Mouse (Mus musculus) mature B cell (primary cell): ENCODE results near the gene S1pr1.

Experiments used
- in situ Hi-C: fragments of 300-500 bp; cut with MboI; formaldehyde crosslinking; loops from 2 replicates; pipeline ENCODE4 v1.14.3; 2019

Gene S1pr1

GRCm38 (mm10) chr3:115675546-115676535, 39.0 kb downstream of the S1pr1 start:
- in situ Hi-C loops = no loop called here

GRCm38 (mm10) chr3:115674665-115675064, 40.2 kb downstream of the S1pr1 start:
- in situ Hi-C loops = loop anchor here (5.0 kb wide), 1 partner anchor 38 kb away; no protein-coding TSS in a partner anchor

- in situ Hi-C loops = loop anchor here (5.0 kb wide), 1 partner anchor 39 kb away; no protein-coding TSS in a partner anchor
Observed at GRCm38 (mm10) chr3:115673663-115674157, 41.2 kb downstream of the S1pr1 start.

GRCm38 (mm10) chr3:115672965-115673662, 41.8 kb downstream of the S1pr1 start:
- in situ Hi-C loops = loop anchor here (5.0 kb wide), 1 partner anchor 39 kb away; no protein-coding TSS in a partner anchor

GRCm38 (mm10) chr3:115669230-115669629, 45.6 kb downstream of the S1pr1 start:
- in situ Hi-C loops = loop anchor here (10.0 kb wide), 1 partner anchor 126 kb away; no protein-coding TSS in a partner anchor

- in situ Hi-C loops = loop anchor here (10.0 kb wide), 1 partner anchor 128 kb away; no protein-coding TSS in a partner anchor
Observed at GRCm38 (mm10) chr3:115667182-115667581, 47.7 kb downstream of the S1pr1 start.

GRCm38 (mm10) chr3:115666547-115666946, 48.3 kb downstream of the S1pr1 start:
- in situ Hi-C loops = loop anchor here (10.0 kb wide), 1 partner anchor 128 kb away; no protein-coding TSS in a partner anchor

- in situ Hi-C loops = loop anchor here (10.0 kb wide), 1 partner anchor 130 kb away; no protein-coding TSS in a partner anchor
Observed at GRCm38 (mm10) chr3:115664497-115664896, 50.4 kb downstream of the S1pr1 start.

- in situ Hi-C loops = loop anchor here (10.0 kb wide), 1 partner anchor 134 kb away; no protein-coding TSS in a partner anchor
Observed at GRCm38 (mm10) chr3:115660701-115661460, 54.0 kb downstream of the S1pr1 start.
